Mouse (Mus musculus): ENCODE results near the gene Alg14. TPM values are rescaled to one million over a fixed set of nuclear protein-coding genes. Genes with fewer than 3 reads are reported as not detected.

Gene Alg14
- polyA plus RNA-seq, 1 experiment from 2014 or later = 40.1 TPM

DNA sequence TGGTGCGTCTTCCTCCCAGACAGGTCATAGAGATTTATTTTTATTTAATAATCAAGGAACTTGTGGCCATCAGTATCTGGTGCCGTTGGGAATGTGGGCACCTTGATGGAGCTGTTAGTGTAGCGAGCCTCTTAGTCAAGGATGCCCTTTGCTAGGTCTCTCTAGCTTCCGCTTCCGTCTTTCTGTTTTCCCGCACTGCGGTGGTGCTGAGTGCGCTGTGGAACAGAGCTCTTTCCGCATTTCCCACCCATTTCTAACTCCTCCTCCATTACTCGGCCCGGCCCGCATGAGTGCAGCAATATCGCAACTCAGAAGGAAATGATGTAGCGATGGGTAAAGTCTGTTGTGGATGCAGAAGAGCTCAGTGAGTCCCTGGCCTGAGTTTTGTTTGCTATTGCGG is 31.8 kb downstream of the Alg14 start:
- 93% methylated on average over 15 of the region's 15 CpGs for WGBS
- peak; percentile 64 for DNase-seq (ENCODE audit: low spot score)
- no peaks in the 10 kb centered on the region for H3K27me3 ChIP-seq (ENCODE audit: insufficient read depth, poor library complexity, severe bottlenecking)

GRCm38 (mm10) chr3:121327406-121327805 is 35.8 kb downstream of the Alg14 start:
- no peak overlapping the region for H3K4me3 ChIP-seq
- DNase-seq (ENCODE audit: low spot score) = no peak
- 77% methylated on average over 5 of the region's 5 CpGs for WGBS

More for the DNA sequence above, 31.8 kb downstream of the Alg14 start:
- H3K9me3 ChIP-seq = no peaks in the 10 kb centered on the region
- no peak overlapping the region for H3K27ac ChIP-seq
- no peak overlapping the region for H3K4me3 ChIP-seq
- H3K36me3 ChIP-seq = peaks cover 22% of the 10 kb centered on the region
- no peaks in the 10 kb centered on the region for H3K4me1 ChIP-seq

GRCm38 (mm10) chr3:121329647-121330046 is 38.1 kb downstream of the Alg14 start:
- no peaks in the 10 kb centered on the region for H3K27me3 ChIP-seq (ENCODE audit: insufficient read depth, poor library complexity, severe bottlenecking)
- H3K9me3 ChIP-seq = no peaks in the 10 kb centered on the region
- WGBS = 75% methylated on average over 10 of the region's 10 CpGs
- H3K27ac ChIP-seq = no peak overlapping the region
- H3K36me3 ChIP-seq = 0 out of 2 replicates have a peak, but pooled peaks cover 3% of the 10 kb centered on the region
- H3K4me1 ChIP-seq = peaks cover 8% of the 10 kb centered on the region; the same call in 1 of the 2 replicates
- no peak overlapping the region for H3K4me3 ChIP-seq
- DNase-seq (ENCODE audit: low spot score) = no peak

More at GRCm38 (mm10) chr3:121327406-121327805, 35.8 kb downstream of the Alg14 start:
- Histone ChIP-seq H3K9me3 (no peaks in the 10 kb centered on the region), H3K27me3 (ENCODE audit: insufficient read depth, poor library complexity, severe bottlenecking) (no peaks in the 10 kb centered on the region), H3K4me1 (no peaks in the 10 kb centered on the region), H3K27ac (no peak overlapping the region), H3K36me3 (peaks cover 17% of the 10 kb centered on the region)

DNA sequence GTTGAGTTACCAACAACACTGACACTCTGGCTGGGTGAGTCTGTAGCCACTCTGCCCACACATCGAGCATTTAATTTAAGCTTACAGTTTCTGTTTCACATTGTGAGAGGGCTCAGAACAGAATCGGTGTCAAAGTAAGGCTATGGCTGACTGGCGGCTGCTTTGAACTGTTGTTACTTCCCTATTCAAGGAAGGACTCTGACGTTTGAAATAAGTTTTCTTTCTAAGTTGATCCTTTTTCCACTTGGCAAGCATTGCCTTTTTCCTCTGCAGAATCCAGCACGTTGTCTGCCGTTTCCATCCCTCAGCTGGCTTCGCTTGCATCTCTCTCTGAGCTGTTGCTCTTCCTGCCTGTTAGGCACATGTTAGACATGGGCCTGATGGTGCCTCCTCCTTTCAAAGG is 38.7 kb downstream of the Alg14 start:
- Histone ChIP-seq H3K9me3 (no peaks in the 10 kb centered on the region), H3K4me3 (no peak overlapping the region), H3K4me1 (peaks cover 8% of the 10 kb centered on the region; the same call in 1 of the 2 replicates), H3K36me3 (0 out of 2 replicates have a peak, but pooled peaks cover 3% of the 10 kb centered on the region), H3K27ac (no peak overlapping the region), H3K27me3 (ENCODE audit: insufficient read depth, poor library complexity, severe bottlenecking) (no peaks in the 10 kb centered on the region)
- no peak for DNase-seq (ENCODE audit: low spot score)
- 83% methylated on average over 7 of the region's 7 CpGs for WGBS

- H3K36me3 ChIP-seq = 0 out of 2 replicates have a peak, but pooled peaks cover 3% of the 10 kb centered on the region
- 88% methylated on average over 6 of the region's 6 CpGs for WGBS
- H3K4me1 ChIP-seq = peaks cover 33% of the 10 kb centered on the region
- DNase-seq (ENCODE audit: low spot score) = no peak
- no peak overlapping the region for H3K4me3 ChIP-seq
- no peaks in the 10 kb centered on the region for H3K27me3 ChIP-seq (ENCODE audit: insufficient read depth, poor library complexity, severe bottlenecking)
- H3K9me3 ChIP-seq = no peaks in the 10 kb centered on the region
- no peak overlapping the region for H3K27ac ChIP-seq
Measured at GRCm38 (mm10) chr3:121336234-121336890, 44.8 kb downstream of the Alg14 start.

DNA sequence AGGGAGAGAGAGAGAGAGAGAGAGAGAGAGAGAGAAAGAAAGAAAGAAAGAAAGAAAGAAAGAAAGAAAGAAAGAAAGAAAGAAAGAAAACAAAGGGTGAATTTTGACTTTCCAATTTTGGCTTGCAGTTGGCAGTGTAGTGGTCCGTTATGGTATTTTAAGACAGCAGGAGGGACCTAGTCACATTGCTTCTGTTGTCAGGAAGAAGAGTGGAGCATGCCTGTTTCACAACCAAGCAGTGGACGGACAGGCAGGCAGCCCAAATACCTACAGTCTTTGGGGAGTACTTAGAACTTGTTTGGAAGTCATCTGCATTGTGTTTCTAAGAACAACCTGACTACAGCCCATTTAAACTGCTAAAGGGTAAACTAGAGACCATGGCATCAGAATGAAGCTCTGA is 47.1 kb downstream of the Alg14 start:
- Histone ChIP-seq H3K4me3 (no peak overlapping the region), H3K27me3 (ENCODE audit: insufficient read depth, poor library complexity, severe bottlenecking) (no peaks in the 10 kb centered on the region), H3K4me1 (peaks cover 33% of the 10 kb centered on the region), H3K36me3 (no peaks in the 10 kb centered on the region), H3K9me3 (no peaks in the 10 kb centered on the region), H3K27ac (no peak overlapping the region)
- DNase-seq (ENCODE audit: low spot score) = no peak
- 40% methylated on average over 2 of the region's 2 CpGs for WGBS

DNA sequence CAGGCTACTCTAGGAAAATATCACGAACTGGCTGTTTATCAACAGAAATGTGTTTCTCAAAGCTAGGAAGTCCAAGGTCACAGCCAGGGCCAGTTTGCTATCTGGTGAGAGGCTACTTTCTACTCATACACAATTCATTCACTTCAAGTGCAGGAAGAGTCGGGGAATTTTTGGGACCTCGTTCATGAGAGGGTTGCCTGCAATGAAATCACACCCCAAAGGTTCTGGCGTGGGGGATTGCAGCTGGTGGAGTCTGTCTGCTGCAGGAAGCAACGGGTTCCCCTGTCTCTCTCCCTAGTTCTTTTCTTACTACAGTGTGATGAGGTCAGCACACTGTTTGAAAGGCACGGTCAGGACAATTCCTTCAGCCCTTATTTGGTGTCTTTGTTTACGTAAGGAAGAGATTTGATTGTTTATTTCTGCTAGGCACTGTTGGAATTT is 48.8 kb downstream of the Alg14 start:
- Histone ChIP-seq H3K36me3 (no peaks in the 10 kb centered on the region), H3K27me3 (ENCODE audit: insufficient read depth, poor library complexity, severe bottlenecking) (no peaks in the 10 kb centered on the region), H3K4me1 (peaks cover 42% of the 10 kb centered on the region), H3K27ac (peak overlapping the region; percentile 24; the same call in 1 of the 2 replicates), H3K4me3 (no peak overlapping the region), H3K9me3 (no peaks in the 10 kb centered on the region)
- DNase-seq (ENCODE audit: low spot score) = no peak
- WGBS = 28% methylated on average over 7 of the region's 7 CpGs

DNA sequence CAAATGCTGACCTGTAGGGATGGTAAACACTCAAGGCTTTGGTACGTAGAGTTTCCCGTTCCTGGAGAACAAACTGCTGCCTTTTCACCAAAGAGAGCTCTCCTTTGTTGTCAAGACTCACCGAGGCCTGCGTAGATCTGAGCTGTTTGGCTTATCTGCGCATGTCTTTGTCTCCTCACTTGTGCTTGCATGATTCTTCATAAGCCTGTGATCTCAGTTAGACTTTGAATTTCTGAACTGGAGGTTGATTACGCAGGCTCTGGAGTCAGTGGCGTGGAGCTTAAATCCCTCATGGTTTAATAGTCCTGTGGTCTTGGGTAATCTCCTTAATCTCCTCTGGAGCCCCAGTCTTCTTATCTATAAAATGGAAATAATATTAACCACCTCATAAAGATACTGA is 51.7 kb downstream of the Alg14 start:
- Histone ChIP-seq H3K27ac (no peak overlapping the region), H3K4me3 (no peak overlapping the region), H3K27me3 (ENCODE audit: insufficient read depth, poor library complexity, severe bottlenecking) (no peaks in the 10 kb centered on the region), H3K9me3 (no peaks in the 10 kb centered on the region), H3K4me1 (peaks cover 41% of the 10 kb centered on the region), H3K36me3 (no peaks in the 10 kb centered on the region)
- DNase-seq (ENCODE audit: low spot score) = no peak
- WGBS = 81% methylated on average over 7 of the region's 7 CpGs

- Histone ChIP-seq H3K36me3 (no peaks in the 10 kb centered on the region), H3K9me3 (no peaks in the 10 kb centered on the region), H3K27me3 (ENCODE audit: insufficient read depth, poor library complexity, severe bottlenecking) (no peaks in the 10 kb centered on the region), H3K4me3 (no peak overlapping the region), H3K4me1 (peaks cover 49% of the 10 kb centered on the region), H3K27ac (peak overlapping the region; percentile 47; the same call in 1 of the 2 replicates)
- WGBS = 30% methylated on average over 8 of the region's 8 CpGs
- DNase-seq (ENCODE audit: low spot score) = no peak
Measured at GRCm38 (mm10) chr3:121344056-121344945, 52.7 kb downstream of the Alg14 start.

DNA sequence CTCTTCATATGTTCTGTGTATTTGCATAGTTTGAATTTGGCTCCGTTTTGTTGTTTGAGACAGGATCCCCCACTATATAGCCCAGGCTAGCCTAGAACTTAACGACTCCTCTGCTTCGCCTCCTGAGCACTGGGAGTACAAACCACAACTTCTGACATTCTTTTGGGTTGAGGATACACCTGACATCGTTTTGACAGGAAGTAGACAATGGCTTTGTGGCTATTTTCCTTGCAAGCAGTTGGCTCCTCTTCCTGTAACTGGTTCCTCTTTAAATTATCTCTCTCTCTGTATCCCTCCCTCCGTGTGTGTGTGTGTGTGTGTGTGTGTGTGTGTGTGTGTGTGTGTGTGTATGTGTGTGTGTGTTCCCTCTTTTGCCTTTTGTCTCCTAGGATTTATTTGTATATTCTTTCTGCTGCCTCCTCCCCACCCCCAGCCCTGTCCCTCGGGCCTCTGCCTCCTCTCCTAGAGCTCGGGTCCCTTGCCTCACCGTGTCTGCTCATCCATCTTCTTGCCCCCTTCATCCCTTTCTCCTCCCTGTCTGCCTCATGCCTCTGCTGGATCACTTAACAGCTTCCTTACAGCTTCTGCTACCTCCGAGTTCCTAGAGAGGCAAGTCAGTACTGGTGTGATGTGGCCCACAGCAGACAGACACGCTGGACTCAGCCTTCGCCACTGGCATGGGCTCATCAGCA is 53.5 kb downstream of the Alg14 start:
- H3K4me1 ChIP-seq = peaks cover 51% of the 10 kb centered on the region
- 50% methylated on average over 11 of the region's 11 CpGs for WGBS
- no peak for DNase-seq (ENCODE audit: low spot score)
- peak overlapping the region; percentile 47 for H3K27ac ChIP-seq
- H3K9me3 ChIP-seq = no peaks in the 10 kb centered on the region
- H3K27me3 ChIP-seq (ENCODE audit: insufficient read depth, poor library complexity, severe bottlenecking) = no peaks in the 10 kb centered on the region; the same call in 1 of the 2 replicates
- no peak overlapping the region for H3K4me3 ChIP-seq
- no peaks in the 10 kb centered on the region for H3K36me3 ChIP-seq

DNA sequence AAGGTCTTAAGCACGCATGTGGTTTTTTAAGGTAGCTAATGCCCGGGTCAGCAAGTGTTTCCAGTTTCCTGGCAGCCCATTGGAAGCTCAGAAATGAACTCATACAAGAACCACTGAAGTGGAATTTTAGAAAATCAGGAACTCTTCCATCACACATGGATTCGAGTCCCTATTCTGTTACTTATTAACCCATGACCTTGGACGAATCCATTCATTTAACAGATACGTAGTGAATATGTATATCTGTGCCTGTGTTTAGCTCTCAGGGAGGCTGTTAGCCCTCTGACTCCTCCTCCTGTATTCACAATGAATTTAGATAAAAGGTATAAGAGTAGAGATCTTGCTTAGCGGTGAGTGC is 54.0 kb downstream of the Alg14 start:
- Histone ChIP-seq H3K36me3 (no peaks in the 10 kb centered on the region), H3K4me3 (no peak overlapping the region), H3K27ac (peak overlapping the region; percentile 9; the same call in 1 of the 2 replicates), H3K9me3 (no peaks in the 10 kb centered on the region), H3K27me3 (ENCODE audit: insufficient read depth, poor library complexity, severe bottlenecking) (no peaks in the 10 kb centered on the region; the same call in 1 of the 2 replicates), H3K4me1 (peaks cover 46% of the 10 kb centered on the region)
- WGBS = 81% methylated on average over 6 of the region's 6 CpGs
- DNase-seq (ENCODE audit: low spot score) = no peak

GRCm38 (mm10) chr3:121346507-121347267 is 55.1 kb downstream of the Alg14 start:
- Histone ChIP-seq H3K9me3 (no peaks in the 10 kb centered on the region), H3K4me1 (peaks cover 46% of the 10 kb centered on the region), H3K27me3 (ENCODE audit: insufficient read depth, poor library complexity, severe bottlenecking) (no peaks in the 10 kb centered on the region; the same call in 1 of the 2 replicates), H3K36me3 (no peaks in the 10 kb centered on the region), H3K4me3 (no peak overlapping the region), H3K27ac (no peak overlapping the region)
- no peak for DNase-seq (ENCODE audit: low spot score)
- WGBS = 91% methylated on average over 12 of the region's 12 CpGs

Data from heart, embryonic 10.5 days (tissue).